Mouse (Mus musculus) heart, embryonic 13.5 days (tissue): ENCODE data around the gene Cbs. TPM values are rescaled to one million over a fixed set of nuclear protein-coding genes. Genes with fewer than 3 reads are reported as not detected.

Experiments
- ATAC-seq: fragments of 200-750 bp; cut with Nextera tagmentation; 2 replicates; pipeline ENCODE4 v1.8.0; 2017; ENCODE audit warnings: moderate TSS enrichment; ENCODE audit not compliant: insufficient number of reproducible peaks, low FRiP score, low TSS enrichment; ENCODE audit errors: extremely low read depth
- H3K27ac ChIP-seq: fragments of 300-500 bp; sonication (generic); replicated peaks from 2 replicates; pipeline ENCODE4 v1.5.1; 2015; ENCODE audit warnings: moderate library complexity, mild to moderate bottlenecking, inconsistent platforms
- H3K27me3 ChIP-seq: fragments of 300-500 bp; sonication (generic); replicated peaks from 2 replicates; pipeline ENCODE4 v1.6.1; 2015; ENCODE audit warnings: mild to moderate bottlenecking, inconsistent platforms
- H3K36me3 ChIP-seq: fragments of 300-500 bp; sonication (generic); 2 replicates; pipeline ENCODE4 v1.6.1; 2015; ENCODE audit warnings: mild to moderate bottlenecking, inconsistent platforms
- H3K4me1 ChIP-seq: fragments of 300-500 bp; sonication (generic); 2 replicates; pipeline ENCODE4 v1.6.1; 2015; ENCODE audit warnings: inconsistent platforms
- H3K4me2 ChIP-seq: fragments of 300-500 bp; sonication (generic); 2 replicates; pipeline ENCODE4 v1.6.1; 2015; ENCODE audit warnings: inconsistent platforms, mild to moderate bottlenecking, moderate library complexity
- H3K4me3 ChIP-seq: fragments of 300-500 bp; sonication (generic); 2 replicates; pipeline ENCODE4 v1.5.1; 2015; ENCODE audit warnings: moderate library complexity, mild to moderate bottlenecking, inconsistent platforms
- H3K9ac ChIP-seq: fragments of 300-500 bp; sonication (generic); 2 replicates; pipeline ENCODE4 v1.6.1; 2015; ENCODE audit warnings: inconsistent platforms, mild to moderate bottlenecking, moderate library complexity
- H3K9me3 ChIP-seq: fragments of 300-500 bp; sonication (generic); 2 replicates; pipeline ENCODE4 v1.6.1; 2016; ENCODE audit warnings: inconsistent platforms
- WGBS: fragments of 180-500 bp; shearing (Covaris S2); methylation state at CpG from one replicate; pipeline ENCODE4 v1.1.7; 2015; ENCODE audit warnings: mixed read lengths; 5-methylcytosine and 5-hydroxymethylcytosine counted together
- polyA plus RNA-seq: library from polyadenylated mRNA; unstranded; fragments of >200 nt; fragmentation: Nextera tagmentation; extraction: Ambion mirVana; gene quantifications from 2 replicates; pipeline ENCODE4 v1.2.1, GENCODE M21; 2015

Gene Cbs
- polyA plus RNA-seq, 1 experiment from 2014 or later: 1.8 TPM

- peaks cover 18% of the 10 kb centered on the region for H3K36me3 ChIP-seq
- 76% methylated on average over 3 of the region's 3 CpGs for WGBS
Measured at GRCm38 (mm10) chr17:31583185-31583584, 53.9 kb downstream of the Cbs start.

GRCm38 (mm10) chr17:31580344-31580743 is 56.7 kb downstream of the Cbs start:
- H3K9me3 ChIP-seq: no peaks in the 10 kb centered on the region
- WGBS: 66% methylated on average over 3 of the region's 3 CpGs

More at GRCm38 (mm10) chr17:31583185-31583584, 53.9 kb downstream of the Cbs start:
- Histone ChIP-seq H3K4me2 (no peak overlapping the region), H3K9ac (no peak overlapping the region), H3K9me3 (no peaks in the 10 kb centered on the region), H3K4me3 (no peak overlapping the region), H3K27ac (0 out of 2 replicates have a peak overlapping the region, but pooled peaks have one; percentile 16), H3K4me1 (peaks cover 19% of the 10 kb centered on the region), H3K27me3 (no peaks in the 10 kb centered on the region)
- ATAC-seq: no peak

GRCm38 (mm10) chr17:31576394-31577175 is 60.5 kb downstream of the Cbs start:
- no peaks in the 10 kb centered on the region for H3K9me3 ChIP-seq
- ATAC-seq: no peak
- H3K27ac ChIP-seq: no peak overlapping the region
- no peak overlapping the region for H3K9ac ChIP-seq
- H3K4me1 ChIP-seq: peaks cover 36% of the 10 kb centered on the region
- H3K4me3 ChIP-seq: no peak overlapping the region
- H3K36me3 ChIP-seq: no peaks in the 10 kb centered on the region
- WGBS: 81% methylated on average over 10 of the region's 10 CpGs
- H3K27me3 ChIP-seq: no peaks in the 10 kb centered on the region
- no peak overlapping the region for H3K4me2 ChIP-seq

More at GRCm38 (mm10) chr17:31580344-31580743, 56.7 kb downstream of the Cbs start:
- no peak overlapping the region for H3K27ac ChIP-seq
- ATAC-seq: no peak
- no peaks in the 10 kb centered on the region for H3K27me3 ChIP-seq
- H3K4me2 ChIP-seq: no peak overlapping the region
- H3K9ac ChIP-seq: no peak overlapping the region
- no peak overlapping the region for H3K4me3 ChIP-seq
- peaks cover 10% of the 10 kb centered on the region for H3K36me3 ChIP-seq
- H3K4me1 ChIP-seq: peaks cover 27% of the 10 kb centered on the region

- Histone ChIP-seq H3K4me3 (no peak overlapping the region), H3K9ac (no peak overlapping the region), H3K9me3 (no peaks in the 10 kb centered on the region), H3K27me3 (no peaks in the 10 kb centered on the region), H3K4me2 (no peak overlapping the region), H3K27ac (peak overlapping the region; percentile 24; the same call in 1 of the 2 replicates), H3K4me1 (peaks cover 43% of the 10 kb centered on the region), H3K36me3 (no peaks in the 10 kb centered on the region)
- ATAC-seq: no peak
- 58% methylated on average over 7 of the region's 7 CpGs for WGBS
Measured at GRCm38 (mm10) chr17:31574662-31575061, 62.4 kb downstream of the Cbs start.

GRCm38 (mm10) chr17:31571689-31572088 is 65.3 kb downstream of the Cbs start:
- WGBS: 87% methylated on average over 5 of the region's 5 CpGs
- Histone ChIP-seq H3K27me3 (no peaks in the 10 kb centered on the region), H3K36me3 (peaks cover 5% of the 10 kb centered on the region), H3K9me3 (no peaks in the 10 kb centered on the region), H3K4me2 (no peak overlapping the region), H3K9ac (no peak overlapping the region), H3K27ac (no peak overlapping the region), H3K4me3 (no peak overlapping the region), H3K4me1 (peaks cover 66% of the 10 kb centered on the region)
- no peak for ATAC-seq

- peak overlapping the region; percentile 65 for H3K27ac ChIP-seq
- 61% methylated on average over 9 of the region's 9 CpGs for WGBS
Measured at GRCm38 (mm10) chr17:31570321-31570925, 66.6 kb downstream of the Cbs start.

GRCm38 (mm10) chr17:31569756-31570155 is 67.3 kb downstream of the Cbs start:
- Histone ChIP-seq H3K27ac (peak overlapping the region; percentile 65), H3K9ac (no peak overlapping the region), H3K27me3 (no peaks in the 10 kb centered on the region), H3K4me2 (no peak overlapping the region), H3K4me1 (peaks cover 68% of the 10 kb centered on the region), H3K9me3 (no peaks in the 10 kb centered on the region), H3K36me3 (peaks cover 5% of the 10 kb centered on the region), H3K4me3 (no peak overlapping the region)
- 84% methylated on average over 1 of the region's 1 CpGs for WGBS
- ATAC-seq: no peak

More at GRCm38 (mm10) chr17:31570321-31570925, 66.6 kb downstream of the Cbs start:
- no peak overlapping the region for H3K9ac ChIP-seq
- H3K27me3 ChIP-seq: no peaks in the 10 kb centered on the region
- H3K4me3 ChIP-seq: no peak overlapping the region
- ATAC-seq: peak; percentile 74; the same call in 1 of the 2 replicates
- H3K4me1 ChIP-seq: peaks cover 74% of the 10 kb centered on the region
- H3K36me3 ChIP-seq: peaks cover 5% of the 10 kb centered on the region
- no peak overlapping the region for H3K4me2 ChIP-seq
- no peaks in the 10 kb centered on the region for H3K9me3 ChIP-seq

GRCm38 (mm10) chr17:31566276-31566675 is 70.8 kb downstream of the Cbs start:
- peak overlapping the region; percentile 93 for H3K4me2 ChIP-seq
- H3K27ac ChIP-seq: peak overlapping the region; percentile 97; the same call in 1 of the 2 replicates
- peaks cover 5% of the 10 kb centered on the region for H3K36me3 ChIP-seq
- H3K9ac ChIP-seq: peak overlapping the region; percentile 96
- H3K9me3 ChIP-seq: no peaks in the 10 kb centered on the region
- peak overlapping the region; percentile 95 for H3K4me3 ChIP-seq
- no peaks in the 10 kb centered on the region for H3K27me3 ChIP-seq
- ATAC-seq: no peak
- 62% methylated on average over 6 of the region's 6 CpGs for WGBS
- H3K4me1 ChIP-seq: peaks cover 60% of the 10 kb centered on the region

- peak overlapping the region; percentile 95 for H3K4me3 ChIP-seq
- H3K9ac ChIP-seq: peak overlapping the region; percentile 96
- peak overlapping the region; percentile 97 for H3K27ac ChIP-seq
- ATAC-seq: peak; percentile 28
- H3K27me3 ChIP-seq: no peaks in the 10 kb centered on the region
- under 1% methylated on average over 85 of the region's 88 CpGs for WGBS
- H3K4me2 ChIP-seq: peak overlapping the region; percentile 93
- peaks cover 5% of the 10 kb centered on the region for H3K36me3 ChIP-seq
- H3K4me1 ChIP-seq: peaks cover 51% of the 10 kb centered on the region
- no peaks in the 10 kb centered on the region for H3K9me3 ChIP-seq
Measured at GRCm38 (mm10) chr17:31565141-31566056, 71.6 kb downstream of the Cbs start.

GRCm38 (mm10) chr17:31564858-31565140 is 72.2 kb downstream of the Cbs start:
- 1% methylated on average over 31 of the region's 44 CpGs for WGBS
- no peak for ATAC-seq
- peaks cover 5% of the 10 kb centered on the region for H3K36me3 ChIP-seq
- peak overlapping the region; percentile 95 for H3K4me3 ChIP-seq
- peaks cover 45% of the 10 kb centered on the region for H3K4me1 ChIP-seq
- H3K27me3 ChIP-seq: no peaks in the 10 kb centered on the region
- H3K9ac ChIP-seq: peak overlapping the region; percentile 96
- peak overlapping the region; percentile 97 for H3K27ac ChIP-seq
- peak overlapping the region; percentile 93 for H3K4me2 ChIP-seq
- no peaks in the 10 kb centered on the region for H3K9me3 ChIP-seq
